Mouse (Mus musculus): ENCODE results near the gene Moxd2.

- TF ChIP-seq POLR2A (IDR thresholded peaks at IDR 0.05; ENCODE audit: insufficient read length, low read depth) (no peak), TCF12 (IDR thresholded peaks at IDR 0.05; ENCODE audit: insufficient read depth, poor library complexity, severe bottlenecking) (no peak), MYOG (IDR thresholded peaks at IDR 0.05; ENCODE audit: control insufficient read depth in 1 of 3, insufficient read depth in 1 of 3, insufficient read length in 2 of 3, low read depth in 2 of 3) (no peak), SRF (IDR thresholded peaks at IDR 0.05; ENCODE audit: control insufficient read depth, insufficient read length, low read depth) (no peak), MAX (IDR thresholded peaks at IDR 0.05; ENCODE audit: low read depth) (no peak), USF1 (IDR thresholded peaks at IDR 0.05; ENCODE audit: low read depth) (no peak), CEBPB (IDR thresholded peaks at IDR 0.05; ENCODE audit: insufficient read depth, poor library complexity, severe bottlenecking) (no peak)
Observed at GRCm38 (mm10) chr6:40893577-40893976, 6.3 kb upstream of the Moxd2 start.
